In genomic region chr6:71980587-71980986, GRCm38 (mm10) we compare ENCODE assay signal across 14 mouse cellular contexts.
DNase-seq lines count a peak whose midpoint lies in the region; ATAC-seq and TF ChIP-seq lines count a peak whose summit lies in the region.
"Had no signal": no experiment of that assay in that cellular context is flagged by ENCODE, and none has a peak within 500 bp of the region (broad histone marks: within the 10 kb centered on the region; RNA-seq: fewer than 3 reads in every experiment).

No protein-coding gene starts in this region.

- no peaks in the 10 kb centered on the region for H3K27me3 ChIP-seq in heart, embryonic 13.5 days (replicated peaks)
- no peaks in the 10 kb centered on the region for H3K27me3 ChIP-seq in neural tube, embryonic 13.5 days
- H3K27me3 ChIP-seq in embryonic facial prominence, embryonic 13.5 days, result no peaks in the 10 kb centered on the region
- no peaks in the 10 kb centered on the region for H3K27me3 ChIP-seq in midbrain, embryonic 13.5 days
- H3K27me3 ChIP-seq: forebrain, embryonic 13.5 days; liver, embryonic 15.5 days had no signal

- peaks cover 56% of the 10 kb centered on the region for H3K36me3 ChIP-seq in heart, embryonic 13.5 days
- peaks cover 55% of the 10 kb centered on the region for H3K36me3 ChIP-seq in neural tube, embryonic 13.5 days
- H3K36me3 ChIP-seq in embryonic facial prominence, embryonic 13.5 days, result peaks cover 64% of the 10 kb centered on the region
- peaks cover 60% of the 10 kb centered on the region for H3K36me3 ChIP-seq in midbrain, embryonic 13.5 days

- H3K4me3 ChIP-seq in heart, embryonic 13.5 days, result no peak overlapping the region
- H3K4me3 ChIP-seq in neural tube, embryonic 13.5 days, result no peak overlapping the region
- no peak overlapping the region for H3K4me3 ChIP-seq in embryonic facial prominence, embryonic 13.5 days
- no peak overlapping the region for H3K4me3 ChIP-seq in olfactory bulb, adult 2 months (ENCODE audit: insufficient read depth, low read depth, low read length)
- no peak overlapping the region for H3K4me3 ChIP-seq in midbrain, embryonic 13.5 days (replicated peaks)
- H3K4me3 ChIP-seq: forebrain, embryonic 13.5 days; liver, embryonic 15.5 days had no signal

- no peak overlapping the region for H3K9ac ChIP-seq in heart, embryonic 13.5 days
- no peak overlapping the region for H3K9ac ChIP-seq in neural tube, embryonic 13.5 days
- no peak overlapping the region for H3K9ac ChIP-seq in embryonic facial prominence, embryonic 13.5 days
- H3K9ac ChIP-seq in midbrain, embryonic 13.5 days (replicated peaks), result no peak overlapping the region
- H3K9ac ChIP-seq: forebrain, embryonic 13.5 days; liver, embryonic 15.5 days had no signal

- intact Hi-C loops in heart, postnatal 36 days (cut with DNase I), result loop anchor here (5.0 kb wide), 1 partner anchor 117 kb away; the partner anchor contains the start of gene St3gal5

- no peak for TF ChIP-seq POLR2A in olfactory bulb, adult 2 months (IDR thresholded peaks at IDR 0.05; ENCODE audit: insufficient read depth, low read depth, low read length)

- TF ChIP-seq CTCF in olfactory bulb, adult 2 months (IDR thresholded peaks at IDR 0.05; ENCODE audit: insufficient read depth, low read depth, low read length), result no peak

- WGBS in heart, embryonic 13.5 days, result 63% methylated on average over 2 of the region's 2 CpGs
- WGBS in neural tube, embryonic 13.5 days, result 97% methylated on average over 2 of the region's 2 CpGs
- 94% methylated on average over 2 of the region's 2 CpGs for WGBS in embryonic facial prominence, embryonic 13.5 days
- 70% methylated on average over 2 of the region's 2 CpGs for WGBS in olfactory bulb, adult 2 months
- 95% methylated on average over 2 of the region's 2 CpGs for WGBS in midbrain, embryonic 13.5 days

- ATAC-seq in heart, embryonic 13.5 days (ENCODE audit: extremely low read depth, insufficient number of reproducible peaks, low FRiP score, low TSS enrichment), result no peak
- no peak for ATAC-seq in neural tube, embryonic 13.5 days (ENCODE audit: low read depth)
- no peak for ATAC-seq in embryonic facial prominence, embryonic 13.5 days (ENCODE audit: insufficient number of reproducible peaks, insufficient read depth, low FRiP score, low TSS enrichment, low read depth)
- no peak for ATAC-seq in midbrain, embryonic 13.5 days
- ATAC-seq: forebrain, embryonic 13.5 days; intestine, postnatal 0 days had no signal

- H3K4me1 ChIP-seq in heart, embryonic 13.5 days, result peaks cover 45% of the 10 kb centered on the region
- H3K4me1 ChIP-seq in neural tube, embryonic 13.5 days (replicated peaks), result no peaks in the 10 kb centered on the region
- H3K4me1 ChIP-seq in embryonic facial prominence, embryonic 13.5 days, result peaks cover 17% of the 10 kb centered on the region
- peaks cover 33% of the 10 kb centered on the region for H3K4me1 ChIP-seq in olfactory bulb, adult 2 months (ENCODE audit: control insufficient read depth, insufficient read depth, low read length)
- H3K4me1 ChIP-seq in midbrain, embryonic 13.5 days (replicated peaks), result no peaks in the 10 kb centered on the region
- H3K4me1 ChIP-seq: forebrain, embryonic 13.5 days had no signal

- H3K4me2 ChIP-seq in heart, embryonic 13.5 days, result 0 out of 2 replicates have a peak overlapping the region, but pooled peaks have one; percentile 11
- no peak overlapping the region for H3K4me2 ChIP-seq in neural tube, embryonic 13.5 days
- H3K4me2 ChIP-seq in embryonic facial prominence, embryonic 13.5 days, result no peak overlapping the region
- no peak overlapping the region for H3K4me2 ChIP-seq in midbrain, embryonic 13.5 days (replicated peaks)
- H3K4me2 ChIP-seq: forebrain, embryonic 13.5 days; liver, embryonic 15.5 days had no signal

- DNase-seq in heart, postnatal 36 days, result no peak
- no peak for DNase-seq in neural tube, embryonic 10.5 days (ENCODE audit: extremely low spot score, low spot score)
- DNase-seq in right cerebral cortex, postnatal 10 days (ENCODE audit: low spot score in 2 of 2), result no peak
- DNase-seq: adrenal gland, postnatal 10 days; cerebellum, adult 18-20 months; right cerebral cortex, postnatal 14 days had no signal

- no peaks in the 10 kb centered on the region for H3K9me3 ChIP-seq in heart, embryonic 13.5 days
- H3K9me3 ChIP-seq in neural tube, embryonic 13.5 days, result no peaks in the 10 kb centered on the region
- H3K9me3 ChIP-seq in embryonic facial prominence, embryonic 13.5 days, result no peaks in the 10 kb centered on the region
- no peaks in the 10 kb centered on the region for H3K9me3 ChIP-seq in midbrain, embryonic 13.5 days
- H3K9me3 ChIP-seq: forebrain, embryonic 13.5 days; liver, embryonic 15.5 days had no signal

- peak overlapping the region; percentile 89 for H3K27ac ChIP-seq in heart, embryonic 13.5 days (replicated peaks)
- H3K27ac ChIP-seq in neural tube, embryonic 13.5 days (replicated peaks), result 0 out of 2 replicates have a peak overlapping the region, but pooled peaks have one; percentile 2
- H3K27ac ChIP-seq in embryonic facial prominence, embryonic 13.5 days, result 0 out of 2 replicates have a peak overlapping the region, but pooled peaks have one; percentile 28
- H3K27ac ChIP-seq in olfactory bulb, adult 2 months (ENCODE audit: insufficient read depth, low read depth, low read length), result peak overlapping the region; percentile 93
- H3K27ac ChIP-seq in midbrain, embryonic 13.5 days, result no peak overlapping the region
- H3K27ac ChIP-seq: forebrain, embryonic 13.5 days; liver, embryonic 15.5 days had no signal
